Mouse (Mus musculus) thymus, adult 2 months (tissue): ENCODE data around the gene Gm45716. TPM values are rescaled to one million over a fixed set of nuclear protein-coding genes. Genes with fewer than 3 reads are reported as not detected.

Source experiments
- DNase-seq: peaks from one replicate; pipeline ENCODE4 v3.0.0; 2021
- H3K27ac ChIP-seq: fragments of 200-500 bp; 2 replicates; pipeline ENCODE4 v1.5.1; 2012; ENCODE audit warnings: low read length, control low read depth; ENCODE audit not compliant: control insufficient read depth, insufficient read depth
- H3K27me3 ChIP-seq: fragments of 200-500 bp; 2 replicates; pipeline ENCODE4 v1.6.1; 2012; ENCODE audit warnings: mild to moderate bottlenecking, low read length, moderate library complexity, mixed read lengths; ENCODE audit not compliant: control insufficient read depth, insufficient read depth
- H3K36me3 ChIP-seq: fragments of 200-500 bp; 2 replicates; pipeline ENCODE4 v1.6.1; 2012; ENCODE audit warnings: mild to moderate bottlenecking, low read length, moderate library complexity; ENCODE audit not compliant: control insufficient read depth, insufficient read depth
- H3K4me1 ChIP-seq: fragments of 200-500 bp; replicated peaks from 2 replicates; pipeline ENCODE4 v1.6.1; 2012; ENCODE audit warnings: low read length; ENCODE audit not compliant: control insufficient read depth, insufficient read depth
- H3K4me3 ChIP-seq: fragments of 200-500 bp; 2 replicates; pipeline ENCODE4 v1.5.1; 2012; ENCODE audit warnings: mild to moderate bottlenecking, low read length, control low read depth, moderate library complexity; ENCODE audit not compliant: control insufficient read depth, insufficient read depth
- CTCF ChIP-seq: fragments of 200-500 bp; IDR thresholded peaks from 2 replicates; pipeline ENCODE4 v1.5.1; 2012; ENCODE audit warnings: mild to moderate bottlenecking, control low read depth, low read length, moderate library complexity, borderline replicate concordance; ENCODE audit not compliant: control insufficient read depth, poor library complexity, insufficient read depth; ENCODE audit errors: extremely low read depth
- POLR2A ChIP-seq: fragments of 200-500 bp; IDR thresholded peaks from 2 replicates; pipeline ENCODE4 v1.6.1; 2012; ENCODE audit warnings: mild to moderate bottlenecking, low read length, control low read depth, moderate library complexity; ENCODE audit not compliant: control insufficient read depth, poor library complexity, insufficient read depth; ENCODE audit errors: extremely low read depth
- WGBS: fragments of 180-500 bp; shearing (Covaris S2); methylation state at CpG from one replicate; pipeline ENCODE4 v1.1.7; 2018; 5-methylcytosine and 5-hydroxymethylcytosine counted together
- polyA plus RNA-seq: library from polyadenylated mRNA; depleted of rRNA; stranded (reverse); fragments of >200 nt; gene quantifications from 2 replicates; pipeline ENCODE4 v1.2.3, GENCODE M21; 2012

Gene Gm45716
- polyA plus RNA-seq, 1 experiment = 2.1 TPM

DNA sequence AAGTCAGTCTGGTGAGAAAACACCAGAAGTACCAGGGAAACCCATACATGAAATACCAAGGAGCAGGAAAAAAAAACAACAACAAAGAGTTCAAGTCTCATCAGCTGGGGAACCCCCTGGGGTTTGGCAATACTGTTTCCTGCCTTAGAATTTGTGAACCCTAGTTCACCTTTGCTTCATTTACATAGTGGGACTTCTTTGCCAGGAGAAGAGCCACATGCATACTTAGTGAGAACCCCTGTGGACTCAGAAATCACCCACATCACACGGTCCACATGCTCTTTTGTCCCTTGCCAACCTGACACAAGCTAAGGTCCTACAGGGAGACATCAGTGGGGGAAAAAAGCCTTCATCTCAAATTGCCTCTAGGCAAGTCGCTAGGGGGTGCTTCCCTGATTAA, 51.2 kb downstream of the Gm45716 start:
- Histone ChIP-seq H3K27me3 (no peaks in the 10 kb centered on the region), H3K4me3 (no peak overlapping the region), H3K36me3 (no peaks in the 10 kb centered on the region), H3K4me1 (peaks cover 2% of the 10 kb centered on the region), H3K27ac (no peak overlapping the region)
- no peak for DNase-seq
- WGBS = 73% methylated on average over 2 of the region's 2 CpGs
- TF ChIP-seq POLR2A = no peak
- no peak for TF ChIP-seq CTCF

DNA sequence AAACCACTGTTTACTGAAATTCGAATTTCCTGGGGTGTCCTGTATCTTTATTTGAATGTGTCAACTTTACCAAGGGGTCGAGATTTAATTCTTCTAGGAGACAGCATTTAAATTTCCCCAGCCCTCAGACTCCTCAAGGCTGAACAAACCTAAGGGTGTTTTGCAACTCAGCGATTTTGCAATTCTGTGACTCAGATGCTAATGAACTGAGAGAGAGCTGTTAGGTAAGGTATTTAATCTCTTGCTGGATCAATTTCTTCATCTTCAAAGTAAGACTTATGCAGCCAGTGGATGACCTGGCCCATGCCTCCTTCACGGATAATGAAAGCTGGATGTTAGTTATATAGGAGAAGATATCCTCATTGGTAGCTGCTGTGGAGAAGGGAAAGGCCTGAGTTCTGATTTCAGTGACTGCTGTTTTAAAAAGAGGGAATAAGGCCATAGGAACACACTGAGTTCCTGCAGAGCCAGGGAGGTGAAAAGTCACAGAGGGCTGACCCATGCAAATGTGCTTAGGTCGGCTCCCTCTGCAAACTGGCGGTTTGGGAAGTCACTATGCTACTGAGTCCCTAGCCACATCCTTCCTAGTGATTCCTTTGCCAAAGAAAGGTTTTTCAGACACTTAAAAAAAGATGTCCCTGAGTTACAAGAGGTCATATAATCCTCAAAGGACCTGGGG, 53.3 kb downstream of the Gm45716 start:
- no peak overlapping the region for H3K27ac ChIP-seq
- no peaks in the 10 kb centered on the region for H3K36me3 ChIP-seq
- TF ChIP-seq CTCF (no peak), POLR2A (no peak)
- no peak overlapping the region for H3K4me3 ChIP-seq
- DNase-seq = no peak
- whole genome bisulfite sequencing = 61% methylated on average over 6 of the region's 6 CpGs
- peaks cover 2% of the 10 kb centered on the region for H3K4me1 ChIP-seq
- H3K27me3 ChIP-seq = no peaks in the 10 kb centered on the region

DNA sequence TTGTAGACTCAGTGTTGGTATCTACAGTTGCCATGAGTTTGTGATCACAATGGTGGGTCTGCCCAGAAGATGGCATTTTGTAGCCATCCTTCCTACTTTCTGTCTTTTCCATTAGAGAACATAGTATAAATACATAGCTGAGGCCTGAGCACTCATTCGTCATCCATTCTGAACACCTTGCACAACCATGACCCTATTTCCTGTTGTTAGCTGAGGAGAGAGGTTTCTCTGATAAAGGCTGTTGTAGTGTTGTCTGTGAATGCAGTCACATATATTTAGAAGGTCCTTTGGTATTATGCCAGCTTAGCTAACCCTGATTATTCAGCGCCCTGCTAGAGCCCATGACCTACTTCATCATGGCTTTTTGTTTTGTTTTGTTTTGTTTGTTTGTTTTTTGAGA, 54.4 kb downstream of the Gm45716 start:
- no peak for DNase-seq
- H3K4me3 ChIP-seq = no peak overlapping the region
- WGBS = 81% methylated on average over 2 of the region's 2 CpGs
- H3K27me3 ChIP-seq = no peaks in the 10 kb centered on the region
- TF ChIP-seq CTCF = no peak
- no peak for TF ChIP-seq POLR2A
- no peak overlapping the region for H3K27ac ChIP-seq
- H3K36me3 ChIP-seq = no peaks in the 10 kb centered on the region
- peaks cover 7% of the 10 kb centered on the region for H3K4me1 ChIP-seq

DNA sequence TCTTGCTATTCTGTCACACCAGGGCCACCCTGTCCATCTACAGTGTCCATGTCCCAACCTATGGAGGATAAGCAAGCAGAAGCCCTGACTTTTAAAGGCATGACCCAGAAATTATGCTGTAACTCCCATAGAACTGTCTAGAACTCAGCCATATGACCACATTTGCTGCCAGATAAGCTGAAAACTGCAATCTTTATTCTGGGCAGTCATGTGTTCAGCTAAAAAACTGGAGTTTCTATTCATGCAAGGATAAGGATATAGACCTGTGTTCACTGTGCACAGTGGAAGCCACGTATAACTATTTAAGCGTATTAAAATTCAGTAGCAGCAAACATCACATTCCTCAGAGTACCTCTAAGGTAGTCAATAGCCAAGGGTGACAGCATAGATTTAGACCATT, 55.8 kb downstream of the Gm45716 start:
- H3K36me3 ChIP-seq = no peaks in the 10 kb centered on the region
- peaks cover 10% of the 10 kb centered on the region for H3K4me1 ChIP-seq
- no peak overlapping the region for H3K27ac ChIP-seq
- WGBS = 98% methylated on average over 2 of the region's 2 CpGs
- H3K27me3 ChIP-seq = no peaks in the 10 kb centered on the region
- TF ChIP-seq POLR2A (no peak), CTCF (no peak)
- DNase-seq = no peak
- no peak overlapping the region for H3K4me3 ChIP-seq

DNA sequence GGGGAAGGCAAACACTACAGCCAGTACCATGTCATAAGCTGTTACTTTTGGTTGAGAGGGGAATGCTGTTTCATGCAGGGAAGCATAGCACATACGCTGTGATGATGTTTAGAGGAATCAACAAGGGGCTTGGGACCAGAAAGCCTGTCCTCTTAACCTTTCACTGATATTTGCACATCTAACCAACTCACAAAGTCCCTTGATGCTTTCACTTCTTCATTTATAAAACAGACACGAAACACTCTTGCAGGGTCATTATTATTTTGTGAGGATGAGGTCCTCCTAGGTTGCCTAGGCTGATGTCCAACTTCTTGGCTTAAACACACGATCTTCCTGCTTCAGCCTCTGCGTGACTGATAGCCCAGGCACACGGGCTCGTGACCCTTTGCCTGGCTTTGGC, 58.1 kb downstream of the Gm45716 start:
- Histone ChIP-seq H3K36me3 (no peaks in the 10 kb centered on the region), H3K4me3 (no peak overlapping the region), H3K27ac (no peak overlapping the region), H3K27me3 (no peaks in the 10 kb centered on the region), H3K4me1 (peaks cover 18% of the 10 kb centered on the region)
- no peak for DNase-seq
- TF ChIP-seq CTCF (no peak), POLR2A (no peak)
- WGBS = 87% methylated on average over 6 of the region's 6 CpGs

DNA sequence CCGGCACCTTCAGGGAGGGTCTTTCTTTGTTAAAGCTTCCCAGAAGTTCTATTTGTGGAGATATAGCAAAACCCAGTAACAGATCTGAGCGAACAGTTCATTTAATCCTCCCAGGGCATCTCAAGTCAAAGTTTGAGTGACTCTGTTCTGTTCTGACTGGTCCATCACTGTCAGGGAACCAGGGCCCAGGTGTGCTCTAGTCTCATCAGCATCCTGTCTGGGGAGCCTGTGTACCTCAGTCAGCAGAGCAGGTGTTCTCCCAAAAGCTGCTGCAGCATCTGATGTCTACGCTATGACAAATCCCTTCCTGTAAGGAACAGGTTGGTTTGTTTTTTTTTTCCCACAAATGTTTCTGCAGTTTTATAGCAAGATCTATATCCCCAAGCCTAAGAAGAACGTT, 59.2 kb downstream of the Gm45716 start:
- Histone ChIP-seq H3K27ac (no peak overlapping the region), H3K27me3 (no peaks in the 10 kb centered on the region), H3K36me3 (no peaks in the 10 kb centered on the region), H3K4me3 (no peak overlapping the region), H3K4me1 (peaks cover 18% of the 10 kb centered on the region)
- TF ChIP-seq POLR2A (no peak), CTCF (no peak)
- 72% methylated on average over 4 of the region's 4 CpGs for WGBS
- DNase-seq = no peak

DNA sequence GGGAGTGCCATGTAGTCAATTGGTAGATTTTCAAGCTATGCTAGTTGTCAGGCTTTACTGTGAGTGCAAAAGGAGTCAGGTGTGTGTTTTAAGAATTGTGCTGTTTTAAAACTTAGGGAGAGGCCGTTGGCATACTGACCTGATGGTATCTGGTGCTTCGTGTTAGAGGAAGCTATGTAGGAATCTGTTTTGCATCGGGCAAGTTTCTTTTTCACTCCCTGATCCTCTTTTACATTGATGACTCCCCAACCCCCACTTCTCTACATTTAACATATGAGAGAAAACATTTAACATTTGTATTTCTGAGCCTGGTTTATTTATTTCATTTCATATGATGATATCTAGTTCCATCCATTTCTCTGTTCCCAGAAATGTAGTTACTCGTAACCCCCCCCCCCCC, 60.3 kb downstream of the Gm45716 start:
- H3K27ac ChIP-seq = no peak overlapping the region
- H3K4me1 ChIP-seq = peaks cover 20% of the 10 kb centered on the region
- TF ChIP-seq POLR2A (no peak), CTCF (no peak)
- no peaks in the 10 kb centered on the region for H3K27me3 ChIP-seq
- DNase-seq = no peak
- 52% methylated on average over 4 of the region's 4 CpGs for WGBS
- no peaks in the 10 kb centered on the region for H3K36me3 ChIP-seq
- no peak overlapping the region for H3K4me3 ChIP-seq
